Mouse (Mus musculus): ENCODE measurements around the gene Hfe. TPM values are rescaled to one million over a fixed set of nuclear protein-coding genes. Genes with fewer than 3 reads are reported as not detected.

Gene Hfe
- total and polyA plus RNA-seq, 3 experiments: 0.08 to 1.0 (median 0.39) TPM

GRCm38 (mm10) chr13:23728472-23729191, 18.0 kb upstream of the Hfe start:
- Histone ChIP-seq H3K4me1 (ENCODE audit: control insufficient read depth in 1 of 2, insufficient read depth in 2 of 2) (no peaks in the 10 kb centered on the region), H3K9me3 (replicated peaks; ENCODE audit: low read length) (no peaks in the 10 kb centered on the region), H3K27ac (ENCODE audit: insufficient read depth, low read depth) (no peak overlapping the region), H3K36me3 (replicated peaks in 1 of 2; ENCODE audit: control insufficient read depth in 1 of 2, insufficient read depth in 1 of 2, low read length in 1 of 2) (no peaks in the 10 kb centered on the region), H3K4me2 (ENCODE audit: insufficient read depth, low read depth, poor library complexity, severe bottlenecking) (no peak overlapping the region), H3K4me3 (replicated peaks in 1 of 3; ENCODE audit: low read depth in 2 of 3, low read length in 2 of 3, poor library complexity in 1 of 3) (no peak overlapping the region), H3K9ac (ENCODE audit: insufficient read depth, low read depth) (no peak overlapping the region), H3K79me2 (replicated peaks; ENCODE audit: control insufficient read depth, extremely low read depth, insufficient read depth, poor library complexity, severe bottlenecking) (no peaks in the 10 kb centered on the region), H3K27me3 (replicated peaks) (no peaks in the 10 kb centered on the region)
- dilution Hi-C loops (cut with MboI; ENCODE audit: extremely low pct_ligation_motif_present, extremely low pct_unique_long_range_greater_than_20kb, low sequenced_read_pairs) (no loop called here), in situ Hi-C loops (cut with MboI; ENCODE audit: low pct_ligation_motif_present, low pct_unique_long_range_greater_than_20kb, low sequenced_read_pairs) (loop anchor here (10.0 kb wide), 1 partner anchor 94 kb away; no protein-coding TSS in a partner anchor)
- TF ChIP-seq ZC3H11A (IDR thresholded peaks at IDR 0.05; ENCODE audit: low read depth, low read length): no peak
- no peak for TF ChIP-seq MXI1 (IDR thresholded peaks at IDR 0.05; ENCODE audit: low read depth, low read length)
- TF ChIP-seq POLR2AphosphoS2 (IDR thresholded peaks at IDR 0.05; ENCODE audit: low read depth, low read length): no peak
- TF ChIP-seq MAZ (IDR thresholded peaks at IDR 0.05; ENCODE audit: low read depth, low read length): no peak
- TF ChIP-seq HCFC1 (IDR thresholded peaks at IDR 0.05; ENCODE audit: low read depth, low read length): no peak
- no peak for TF ChIP-seq UBTF (IDR thresholded peaks at IDR 0.05; ENCODE audit: low read depth, low read length)
- TF ChIP-seq KAT2A (IDR thresholded peaks at IDR 0.05; ENCODE audit: insufficient replicate concordance, low read length): no peak
- no peak for TF ChIP-seq ZNF384 (IDR thresholded peaks at IDR 0.05; ENCODE audit: low read depth, low read length)
- TF ChIP-seq USF2 (conservative IDR thresholded peaks at IDR 0.05; ENCODE audit: low read depth, low read length): no peak
- no peak for TF ChIP-seq CHD2 (IDR thresholded peaks at IDR 0.05; ENCODE audit: low read length)
- TF ChIP-seq TCF12 (IDR thresholded peaks at IDR 0.05; ENCODE audit: low read depth, low read length): no peak
- no peak for TF ChIP-seq JUND (conservative IDR thresholded peaks at IDR 0.05; ENCODE audit: low read depth, low read length)
- no peak for TF ChIP-seq GABPA (IDR thresholded peaks at IDR 0.05; ENCODE audit: insufficient replicate concordance, low read depth, low read length)
- no peak for TF ChIP-seq MYC (IDR thresholded peaks at IDR 0.05; ENCODE audit: low read depth, low read length)
- no peak for DNase-seq (ENCODE audit: extremely low read depth)

GRCm38 (mm10) chr13:23725213-23725612, 14.6 kb upstream of the Hfe start:
- no peak overlapping the region for H3K27ac ChIP-seq (ENCODE audit: insufficient read depth, low read depth)
- TF ChIP-seq UBTF (IDR thresholded peaks at IDR 0.05; ENCODE audit: low read depth, low read length) (no peak), MAX (IDR thresholded peaks at IDR 0.05; ENCODE audit: low read length) (no peak), HCFC1 (IDR thresholded peaks at IDR 0.05; ENCODE audit: low read depth, low read length) (no peak), ZMIZ1 (IDR thresholded peaks at IDR 0.05; ENCODE audit: low read depth, low read length) (no peak)
- no peaks in the 10 kb centered on the region for H3K27me3 ChIP-seq (replicated peaks)
- no peak overlapping the region for H3K9ac ChIP-seq (ENCODE audit: insufficient read depth, low read depth)
- in situ Hi-C loops (cut with MboI; ENCODE audit: low pct_ligation_motif_present, low pct_unique_long_range_greater_than_20kb, low sequenced_read_pairs): loop anchor here (10.0 kb wide), 1 partner anchor 90 kb away; no protein-coding TSS in a partner anchor
- dilution Hi-C loops (cut with MboI; ENCODE audit: extremely low pct_ligation_motif_present, extremely low pct_unique_long_range_greater_than_20kb, low sequenced_read_pairs): no loop called here
- no peaks in the 10 kb centered on the region for H3K9me3 ChIP-seq (replicated peaks; ENCODE audit: low read length)
- no peaks in the 10 kb centered on the region for H3K36me3 ChIP-seq (replicated peaks in 1 of 2; ENCODE audit: control insufficient read depth in 1 of 2, insufficient read depth in 1 of 2, low read length in 1 of 2)
- no peak overlapping the region for H3K4me3 ChIP-seq (replicated peaks in 1 of 3; ENCODE audit: low read depth in 2 of 3, low read length in 2 of 3, poor library complexity in 1 of 3)
- H3K4me1 ChIP-seq (ENCODE audit: control insufficient read depth in 1 of 2, insufficient read depth in 2 of 2): no peaks in the 10 kb centered on the region
- no peak overlapping the region for H3K4me2 ChIP-seq (ENCODE audit: insufficient read depth, low read depth, poor library complexity, severe bottlenecking)
- DNase-seq (ENCODE audit: extremely low read depth): no peak
- no peaks in the 10 kb centered on the region for H3K79me2 ChIP-seq (replicated peaks; ENCODE audit: control insufficient read depth, extremely low read depth, insufficient read depth, poor library complexity, severe bottlenecking)

Data from CH12.LX (cell line).